Mouse (Mus musculus): ENCODE results near the gene Tmem101.

- TF ChIP-seq EP300 (IDR thresholded peaks at IDR 0.05; ENCODE audit: low read depth) (no peak), CTCF (IDR thresholded peaks at IDR 0.05; ENCODE audit: low read depth) (no peak)
These were observed 38.8 kb downstream of the Tmem101 start for GRCm38 (mm10) chr11:102117386-102117785.

Measured in liver, postnatal 0 days (tissue).